Mouse (Mus musculus) heart, adult 2 months (tissue): ENCODE measurements around the gene Akt3.

Source experiments
- CTCF ChIP-seq: fragments of 200-600 bp; IDR thresholded peaks from 2 replicates; pipeline ENCODE4 v1.8.1; 2022; ENCODE audit warnings: antibody characterized with exemption, mild to moderate bottlenecking, moderate library complexity
- EP300 ChIP-seq: fragments of 200-500 bp; IDR thresholded peaks from 2 replicates; pipeline ENCODE4 v1.6.1; 2011; ENCODE audit warnings: low read depth, low read length, control low read depth; ENCODE audit not compliant: insufficient read depth
- POLR2A ChIP-seq: fragments of 200-500 bp; IDR thresholded peaks from 2 replicates; pipeline ENCODE4 v1.6.1; 2011; ENCODE audit warnings: mild to moderate bottlenecking, low read depth, low read length, control low read depth; ENCODE audit not compliant: insufficient read depth

GRCm38 (mm10) chr1:177267645-177268044, 9.6 kb upstream of the Akt3 start:
- no peak for TF ChIP-seq EP300
- TF ChIP-seq CTCF = no peak
- no peak for TF ChIP-seq POLR2A
